ENCODE assay signal across 10 mouse cellular contexts in genomic region chr3:107260956-107261850, GRCm38 (mm10). TPM values are rescaled to one million over a fixed set of nuclear protein-coding genes. Genes with fewer than 3 reads are reported as not detected.
DNase-seq lines count a peak whose midpoint lies in the region; ATAC-seq lines count a peak whose summit lies in the region.
"Had no signal": no experiment of that assay in that cellular context is flagged by ENCODE, and none has a peak within 500 bp of the region (broad histone marks: within the 10 kb centered on the region; RNA-seq: fewer than 3 reads in every experiment).

No protein-coding gene starts in this region.

- H3K9me3 ChIP-seq in neural tube, embryonic 11.5 days (ENCODE audit: control insufficient read depth, low read length), result no peaks in the 10 kb centered on the region
- H3K9me3 ChIP-seq in embryonic facial prominence, embryonic 11.5 days (replicated peaks; ENCODE audit: control insufficient read depth, low read length), result no peaks in the 10 kb centered on the region
- H3K9me3 ChIP-seq in limb, embryonic 10.5 days (replicated peaks), result no peaks in the 10 kb centered on the region
- no peaks in the 10 kb centered on the region for H3K9me3 ChIP-seq in stomach, embryonic 16.5 days (replicated peaks; ENCODE audit: control insufficient read depth, low read length)

- ATAC-seq in neural tube, embryonic 11.5 days (ENCODE audit: insufficient read depth, low FRiP score, low TSS enrichment), result peak; percentile 54; the same call in 1 of the 2 replicates
- no peak; the same call in 1 of the 2 replicates for ATAC-seq in embryonic facial prominence, embryonic 11.5 days (replicated peaks; ENCODE audit: insufficient number of reproducible peaks, low FRiP score, low TSS enrichment, low read depth)
- no peak for ATAC-seq in stomach, embryonic 16.5 days (ENCODE audit: insufficient read depth, low FRiP score)

- H3K36me3 ChIP-seq in neural tube, embryonic 11.5 days (ENCODE audit: control insufficient read depth, insufficient read depth, low read length), result no peaks in the 10 kb centered on the region
- no peaks in the 10 kb centered on the region for H3K36me3 ChIP-seq in embryonic facial prominence, embryonic 11.5 days (replicated peaks; ENCODE audit: control insufficient read depth, insufficient read depth, low read depth, low read length)
- H3K36me3 ChIP-seq in limb, embryonic 10.5 days, result no peaks in the 10 kb centered on the region
- H3K36me3 ChIP-seq in stomach, embryonic 16.5 days (ENCODE audit: control insufficient read depth, insufficient read depth, low read length), result no peaks in the 10 kb centered on the region

- no peaks in the 10 kb centered on the region for H3K27me3 ChIP-seq in neural tube, embryonic 11.5 days (ENCODE audit: control insufficient read depth, insufficient read depth, low read length)
- H3K27me3 ChIP-seq in embryonic facial prominence, embryonic 11.5 days (ENCODE audit: control insufficient read depth, insufficient read depth, low read length), result no peaks in the 10 kb centered on the region
- H3K27me3 ChIP-seq in limb, embryonic 10.5 days (ENCODE audit: low read depth, poor library complexity, severe bottlenecking), result no peaks in the 10 kb centered on the region
- no peaks in the 10 kb centered on the region for H3K27me3 ChIP-seq in stomach, embryonic 16.5 days (ENCODE audit: control insufficient read depth, insufficient read depth, low read length)

- DNase-seq in neural tube, embryonic 11.5 days (ENCODE audit: low spot score), result peak; percentile 32
- no peak for DNase-seq in neural tube, embryonic 10.5 days (ENCODE audit: extremely low spot score, low spot score)
- DNase-seq in embryonic facial prominence, embryonic 11.5 days (ENCODE audit: low spot score), result peak; percentile 43
- DNase-seq in heart, adult 8-10 months (ENCODE audit: low spot score), result peak; percentile 35
- no peak for DNase-seq in limb, embryonic 10.5 days (ENCODE audit: low spot score)
- DNase-seq in cerebellum, postnatal 36 days, result no peak
- DNase-seq in liver, result no peak

- peaks cover 7% of the 10 kb centered on the region; the same call in 1 of the 2 replicates for H3K4me1 ChIP-seq in neural tube, embryonic 11.5 days (ENCODE audit: control insufficient read depth, insufficient read depth, low read length)
- no peaks in the 10 kb centered on the region for H3K4me1 ChIP-seq in embryonic facial prominence, embryonic 11.5 days (ENCODE audit: control insufficient read depth, insufficient read depth, low read length)
- H3K4me1 ChIP-seq in limb, embryonic 10.5 days, result peaks cover 21% of the 10 kb centered on the region
- 0 out of 2 replicates have a peak, but pooled peaks cover 3% of the 10 kb centered on the region for H3K4me1 ChIP-seq in stomach, embryonic 16.5 days (ENCODE audit: control insufficient read depth, insufficient read depth, low read length)

- 36% methylated on average over 8 of the region's 8 CpGs for WGBS in neural tube, embryonic 11.5 days
- 31% methylated on average over 8 of the region's 8 CpGs for WGBS in embryonic facial prominence, embryonic 11.5 days
- 45% methylated on average over 8 of the region's 8 CpGs for WGBS in limb, embryonic 10.5 days
- 39% methylated on average over 8 of the region's 8 CpGs for WGBS in stomach, embryonic 16.5 days

- H3K9ac ChIP-seq in neural tube, embryonic 11.5 days (ENCODE audit: low read length), result no peak overlapping the region
- H3K9ac ChIP-seq in embryonic facial prominence, embryonic 11.5 days (replicated peaks; ENCODE audit: low read length), result no peak overlapping the region
- H3K9ac ChIP-seq in stomach, embryonic 16.5 days (ENCODE audit: low read length), result no peak overlapping the region

- H3K27ac ChIP-seq in neural tube, embryonic 11.5 days (ENCODE audit: low read depth, low read length), result no peak overlapping the region
- no peak overlapping the region for H3K27ac ChIP-seq in embryonic facial prominence, embryonic 11.5 days (replicated peaks; ENCODE audit: low read depth, low read length)
- peak overlapping the region; percentile 76 for H3K27ac ChIP-seq in limb, embryonic 10.5 days
- H3K27ac ChIP-seq in stomach, embryonic 16.5 days (ENCODE audit: low read length), result peak overlapping the region; percentile 21; the same call in 1 of the 2 replicates
- H3K27ac ChIP-seq: macrophage had no signal

- H3K4me2 ChIP-seq in neural tube, embryonic 11.5 days (ENCODE audit: low read depth), result no peak overlapping the region
- no peak overlapping the region for H3K4me2 ChIP-seq in embryonic facial prominence, embryonic 11.5 days (ENCODE audit: low read depth, low read length)
- no peak overlapping the region for H3K4me2 ChIP-seq in stomach, embryonic 16.5 days (ENCODE audit: low read depth, low read length)

- no peak overlapping the region for H3K4me3 ChIP-seq in neural tube, embryonic 11.5 days (ENCODE audit: low read depth, low read length)
- no peak overlapping the region for H3K4me3 ChIP-seq in embryonic facial prominence, embryonic 11.5 days (ENCODE audit: low read depth, low read length)
- no peak overlapping the region for H3K4me3 ChIP-seq in limb, embryonic 10.5 days
- no peak overlapping the region for H3K4me3 ChIP-seq in stomach, embryonic 16.5 days (replicated peaks; ENCODE audit: low read length)

RNA-seq across cellular contexts. Expression of gene Lamtor5, which starts 17.5 kb away (rescaled TPM):
- 187 and 189 TPM in 2 replicates for polyA plus RNA-seq in neural tube, embryonic 11.5 days (2014; fragmentation: Nextera tagmentation; extraction: Ambion mirVana)
- 186 and 191 TPM in 2 replicates for polyA plus RNA-seq in embryonic facial prominence, embryonic 11.5 days (2014; fragmentation: Nextera tagmentation; extraction: Ambion mirVana)
- 10 to 100 TPM; 64.5 to 71.1 (median 67.1) TPM for total RNA-seq in heart, adult 8-10 months (2022)
- polyA plus RNA-seq in limb, embryonic 10.5 days (2016; fragmentation: Nextera tagmentation; extraction: Ambion mirVana), result 174 and 179 TPM in 2 replicates
- 175 and 181 TPM in 2 replicates for polyA plus RNA-seq in stomach, embryonic 16.5 days (2015; fragmentation: Nextera tagmentation; extraction: Ambion mirVana)

RNA-seq across cellular contexts. Expression of gene Prok1, which starts 21.7 kb away (rescaled TPM):
- not detected in 2 replicates for polyA plus RNA-seq in neural tube, embryonic 11.5 days (2014; fragmentation: Nextera tagmentation; extraction: Ambion mirVana)
- polyA plus RNA-seq in embryonic facial prominence, embryonic 11.5 days (2014; fragmentation: Nextera tagmentation; extraction: Ambion mirVana), result 0.15 TPM in 1 of 2 replicates, not detected in the other
- total RNA-seq in heart, adult 8-10 months (2022), result not detected
- polyA plus RNA-seq in limb, embryonic 10.5 days (2016; fragmentation: Nextera tagmentation; extraction: Ambion mirVana), result not detected in 2 replicates
- polyA plus RNA-seq in stomach, embryonic 16.5 days (2015; fragmentation: Nextera tagmentation; extraction: Ambion mirVana), result 0.15 and 0.20 TPM in 2 replicates
- polyA plus RNA-seq: heart, embryonic 14.5 days; macrophage had no signal

RNA-seq across cellular contexts. Expression of gene Slc16a4, which starts 29.8 kb away (rescaled TPM):
- polyA plus RNA-seq in neural tube, embryonic 11.5 days (2014; fragmentation: Nextera tagmentation; extraction: Ambion mirVana), result 1.6 and 1.9 TPM in 2 replicates
- polyA plus RNA-seq in embryonic facial prominence, embryonic 11.5 days (2014; fragmentation: Nextera tagmentation; extraction: Ambion mirVana), result 2.1 and 3.4 TPM in 2 replicates
- total RNA-seq in heart, adult 8-10 months (2022), result under 1 TPM; 0.19 to 0.81 (median 0.44) TPM
- polyA plus RNA-seq in limb, embryonic 10.5 days (2016; fragmentation: Nextera tagmentation; extraction: Ambion mirVana), result 1.9 and 4.2 TPM in 2 replicates
- polyA plus RNA-seq in stomach, embryonic 16.5 days (2015; fragmentation: Nextera tagmentation; extraction: Ambion mirVana), result 2.2 and 2.6 TPM in 2 replicates
- polyA plus RNA-seq: macrophage had no signal

RNA-seq across cellular contexts. Expression of gene A630076J17Rik, which starts 30.8 kb away (rescaled TPM):
- not detected in 2 replicates for polyA plus RNA-seq in neural tube, embryonic 11.5 days (2014; fragmentation: Nextera tagmentation; extraction: Ambion mirVana)
- polyA plus RNA-seq in embryonic facial prominence, embryonic 11.5 days (2014; fragmentation: Nextera tagmentation; extraction: Ambion mirVana), result 0.25 TPM in 1 of 2 replicates, not detected in the other
- total RNA-seq in heart, adult 8-10 months (2022), result not detected
- not detected in 2 replicates for polyA plus RNA-seq in limb, embryonic 10.5 days (2016; fragmentation: Nextera tagmentation; extraction: Ambion mirVana)
- 1.5 and 3.3 TPM in 2 replicates for polyA plus RNA-seq in stomach, embryonic 16.5 days (2015; fragmentation: Nextera tagmentation; extraction: Ambion mirVana)
- polyA plus RNA-seq: macrophage had no signal

RNA-seq across cellular contexts. Expression of gene Cym, which starts 39.7 kb away (rescaled TPM):
- polyA plus RNA-seq in neural tube, embryonic 11.5 days (2014; fragmentation: Nextera tagmentation; extraction: Ambion mirVana), result not detected in 2 replicates
- polyA plus RNA-seq in embryonic facial prominence, embryonic 11.5 days (2014; fragmentation: Nextera tagmentation; extraction: Ambion mirVana), result not detected in 2 replicates
- total RNA-seq in heart, adult 8-10 months (2022), result not detected
- polyA plus RNA-seq in limb, embryonic 10.5 days (2016; fragmentation: Nextera tagmentation; extraction: Ambion mirVana), result not detected in 2 replicates
- 7,568 and 11,997 TPM in 2 replicates for polyA plus RNA-seq in stomach, embryonic 16.5 days (2015; fragmentation: Nextera tagmentation; extraction: Ambion mirVana)
- polyA plus RNA-seq: macrophage had no signal

Comparison
In these comparisons a context has a peak if more than half of its experiments do, and no peak if none do; other contexts are left out.
1. DNase-seq: peak in neural tube, embryonic 11.5 days (single experiment), embryonic facial prominence, embryonic 11.5 days (single experiment) and heart, adult 8-10 months (single experiment); none in neural tube, embryonic 10.5 days (single experiment), limb, embryonic 10.5 days (single experiment), cerebellum, postnatal 36 days (0 of 2) and liver (single experiment).
2. H3K27ac ChIP-seq: peak in limb, embryonic 10.5 days (single experiment) and stomach, embryonic 16.5 days (single experiment); none in neural tube, embryonic 11.5 days (single experiment) and embryonic facial prominence, embryonic 11.5 days (single experiment).